Mouse (Mus musculus) embryo, embryonic 11.5 days (tissue): ENCODE results near the gene Tcf23.

ENCODE experiments used
- DNase-seq: peaks from one replicate; pipeline ENCODE4 v3.0.0-alpha.2; 2012; ENCODE audit warnings: low read depth, low spot score

The Tcf23 gene

GRCm38 (mm10) chr5:30968416-30968815, at the start of gene Tcf23:
TSS of gene Tcf23 (plus strand) at chr5:30968662.
- DNase-seq = no peak

GRCm38 (mm10) chr5:30918691-30919090, 49.8 kb upstream of the Tcf23 start:
- no peak for DNase-seq

- no peak for DNase-seq
These were observed 48.4 kb upstream of the Tcf23 start for GRCm38 (mm10) chr5:30919831-30920614.

- DNase-seq = no peak
These were observed 47.8 kb upstream of the Tcf23 start for GRCm38 (mm10) chr5:30920621-30921020.

- peak; percentile 85 for DNase-seq
These were observed 47.0 kb upstream of the Tcf23 start, which contains the start of gene Khk for GRCm38 (mm10) chr5:30921256-30922033. TSS of gene Khk (plus strand) at chr5:30921431.

- no peak for DNase-seq
These were observed 45.9 kb upstream of the Tcf23 start for GRCm38 (mm10) chr5:30922581-30923041.

GRCm38 (mm10) chr5:30923119-30923518, 45.3 kb upstream of the Tcf23 start:
- no peak for DNase-seq

- DNase-seq = no peak
These were observed 43.8 kb upstream of the Tcf23 start for GRCm38 (mm10) chr5:30924614-30925013.

GRCm38 (mm10) chr5:30925217-30925616, 43.2 kb upstream of the Tcf23 start:
- no peak for DNase-seq

GRCm38 (mm10) chr5:30926073-30926472, 42.4 kb upstream of the Tcf23 start:
- no peak for DNase-seq

- DNase-seq = no peak
These were observed 40.4 kb upstream of the Tcf23 start for GRCm38 (mm10) chr5:30927945-30928529.

- no peak for DNase-seq
These were observed 38.3 kb upstream of the Tcf23 start for GRCm38 (mm10) chr5:30930121-30930520.

GRCm38 (mm10) chr5:30930846-30931245, 37.6 kb upstream of the Tcf23 start:
- DNase-seq = no peak

GRCm38 (mm10) chr5:30931378-30931777, 37.1 kb upstream of the Tcf23 start:
- DNase-seq = no peak

GRCm38 (mm10) chr5:30933705-30934104, 34.8 kb upstream of the Tcf23 start:
- DNase-seq = no peak

- DNase-seq = no peak
These were observed 33.6 kb upstream of the Tcf23 start for GRCm38 (mm10) chr5:30934725-30935461.

GRCm38 (mm10) chr5:30943004-30943403, 25.5 kb upstream of the Tcf23 start:
- no peak for DNase-seq

- no peak for DNase-seq
These were observed 24.1 kb upstream of the Tcf23 start for GRCm38 (mm10) chr5:30944344-30944743.

GRCm38 (mm10) chr5:30944956-30945781, 23.3 kb upstream of the Tcf23 start, which contains the start of gene Cgref1:
TSS of gene Cgref1 (minus strand) at chr5:30945591.
- no peak for DNase-seq

- no peak for DNase-seq
These were observed 19.8 kb upstream of the Tcf23 start for GRCm38 (mm10) chr5:30948620-30949019.
